Mouse (Mus musculus): ENCODE measurements around the gene Mrpl23. TPM values are rescaled to one million over a fixed set of nuclear protein-coding genes. Genes with fewer than 3 reads are reported as not detected.

The Mrpl23 gene
- polyA plus RNA-seq, 1 experiment = 8.8 TPM

GRCm38 (mm10) chr7:142584882-142585281, 52.4 kb downstream of the Mrpl23 start:
- no peaks in the 10 kb centered on the region for H3K4me1 ChIP-seq (ENCODE audit: control insufficient read depth, insufficient read depth, insufficient read length, low read length)
- H3K4me3 ChIP-seq (ENCODE audit: insufficient read depth, low read depth, low read length) = no peak overlapping the region
- H3K27ac ChIP-seq (replicated peaks; ENCODE audit: low read depth, low read length) = no peak overlapping the region

- Histone ChIP-seq H3K27ac (replicated peaks; ENCODE audit: low read depth, low read length) (no peak overlapping the region), H3K4me1 (ENCODE audit: control insufficient read depth, insufficient read depth, insufficient read length, low read length) (no peaks in the 10 kb centered on the region), H3K4me3 (ENCODE audit: insufficient read depth, low read depth, low read length) (no peak overlapping the region)
These were observed 53.4 kb downstream of the Mrpl23 start for GRCm38 (mm10) chr7:142585890-142586289.

- H3K4me1 ChIP-seq (ENCODE audit: control insufficient read depth, insufficient read depth, insufficient read length, low read length) = no peaks in the 10 kb centered on the region
- H3K4me3 ChIP-seq (ENCODE audit: insufficient read depth, low read depth, low read length) = no peak overlapping the region
- no peak overlapping the region for H3K27ac ChIP-seq (replicated peaks; ENCODE audit: low read depth, low read length)
These were observed 55.9 kb downstream of the Mrpl23 start for GRCm38 (mm10) chr7:142588282-142588941.

Other genes starting within 250 kb of the Mrpl23 start
- gene Krtap5-1, start 235.6 kb upstream of the Mrpl23 start, polyA plus RNA-seq (2012; ENCODE audit: insufficient read depth, insufficient read length, missing spikeins) = not detected in 2 replicates
- gene Krtap5-4, start 229.1 kb upstream of the Mrpl23 start, polyA plus RNA-seq (2012; ENCODE audit: insufficient read depth, insufficient read length, missing spikeins) = not detected in 2 replicates
- 1.5 TPM in 1 of 2 replicates, not detected in the other for gene Ifitm10, start 158.9 kb upstream of the Mrpl23 start, polyA plus RNA-seq (2012; ENCODE audit: insufficient read depth, insufficient read length, missing spikeins)
- 3.0 and 3.8 TPM in 2 replicates for gene Gm49369, start 150.0 kb upstream of the Mrpl23 start, polyA plus RNA-seq (2012; ENCODE audit: insufficient read depth, insufficient read length, missing spikeins)
- gene Ctsd, start 144.6 kb upstream of the Mrpl23 start, polyA plus RNA-seq (2012; ENCODE audit: insufficient read depth, insufficient read length, missing spikeins) = 1,099 and 1,150 TPM in 2 replicates
- not detected in 2 replicates for gene Syt8, start 97.8 kb upstream of the Mrpl23 start, polyA plus RNA-seq (2012; ENCODE audit: insufficient read depth, insufficient read length, missing spikeins)
- 232 and 484 TPM in 2 replicates for gene Tnni2, start 90.9 kb upstream of the Mrpl23 start, polyA plus RNA-seq (2012; ENCODE audit: insufficient read depth, insufficient read length, missing spikeins)
- 18.0 and 22.8 TPM in 2 replicates for gene Lsp1, start 71.9 kb upstream of the Mrpl23 start, polyA plus RNA-seq (2012; ENCODE audit: insufficient read depth, insufficient read length, missing spikeins)
- gene Tnnt3, start 33.9 kb upstream of the Mrpl23 start, polyA plus RNA-seq (2012; ENCODE audit: insufficient read depth, insufficient read length, missing spikeins) = 455 and 586 TPM in 2 replicates
- 6.6 and 9.1 TPM in 2 replicates for gene Igf2, start 134.1 kb downstream of the Mrpl23 start, polyA plus RNA-seq (2012; ENCODE audit: insufficient read depth, insufficient read length, missing spikeins)
- not detected in 2 replicates for gene Gm49394, start 137.3 kb downstream of the Mrpl23 start, polyA plus RNA-seq (2012; ENCODE audit: insufficient read depth, insufficient read length, missing spikeins)
- gene Ins2, start 210.7 kb downstream of the Mrpl23 start, polyA plus RNA-seq (2012; ENCODE audit: insufficient read depth, insufficient read length, missing spikeins) = not detected in 2 replicates